Mouse (Mus musculus): ENCODE measurements around the gene Cadps2.

- no peak for TF ChIP-seq POLR2A (IDR thresholded peaks at IDR 0.05; ENCODE audit: borderline replicate concordance, extremely low read depth, low read depth, low read length)
- no peak for TF ChIP-seq CTCF (IDR thresholded peaks at IDR 0.05; ENCODE audit: insufficient read depth, low read length)
Observed at GRCm38 (mm10) chr6:23634016-23634415, 205.2 kb downstream of the Cadps2 start.
